Mouse (Mus musculus) limb, embryonic 13.5 days (tissue): ENCODE results near the gene Pold4. TPM values are rescaled to one million over a fixed set of nuclear protein-coding genes. Genes with fewer than 3 reads are reported as not detected.

ENCODE experiments used
- ATAC-seq: fragments of 200-750 bp; cut with Nextera tagmentation; 2 replicates; pipeline ENCODE4 v1.8.0; 2017; ENCODE audit warnings: low read depth, moderate number of reproducible peaks, moderate TSS enrichment; ENCODE audit not compliant: low FRiP score
- H3K27ac ChIP-seq: fragments of 300-500 bp; sonication (generic); 2 replicates; pipeline ENCODE4 v1.5.1; 2015; ENCODE audit warnings: inconsistent platforms, mild to moderate bottlenecking, moderate library complexity
- H3K27me3 ChIP-seq: fragments of 300-500 bp; sonication (generic); 2 replicates; pipeline ENCODE4 v1.6.1; 2015; ENCODE audit warnings: mild to moderate bottlenecking, inconsistent platforms
- H3K36me3 ChIP-seq: fragments of 300-500 bp; sonication (generic); 2 replicates; pipeline ENCODE4 v1.6.1; 2015; ENCODE audit warnings: inconsistent platforms, mild to moderate bottlenecking, moderate library complexity
- H3K4me1 ChIP-seq: fragments of 300-500 bp; sonication (generic); 2 replicates; pipeline ENCODE4 v1.6.1; 2015; ENCODE audit warnings: inconsistent platforms
- H3K4me2 ChIP-seq: fragments of 300-500 bp; sonication (generic); replicated peaks from 2 replicates; pipeline ENCODE4 v1.6.1; 2015; ENCODE audit warnings: inconsistent platforms, mild to moderate bottlenecking, moderate library complexity
- H3K4me3 ChIP-seq: fragments of 300-500 bp; sonication (generic); 2 replicates; pipeline ENCODE4 v1.5.1; 2015; ENCODE audit warnings: moderate library complexity, mild to moderate bottlenecking, inconsistent platforms
- H3K9ac ChIP-seq: fragments of 300-500 bp; sonication (generic); 2 replicates; pipeline ENCODE4 v1.6.1; 2015; ENCODE audit warnings: mild to moderate bottlenecking, inconsistent platforms
- H3K9me3 ChIP-seq: fragments of 300-500 bp; sonication (generic); 2 replicates; pipeline ENCODE4 v1.6.1; 2016; ENCODE audit warnings: inconsistent platforms
- whole genome bisulfite sequencing: fragments of 180-500 bp; shearing (Covaris S2); methylation state at CpG from one replicate; pipeline ENCODE4 v1.1.7; 2015; 5-methylcytosine and 5-hydroxymethylcytosine counted together
- polyA plus RNA-seq: library from polyadenylated mRNA; unstranded; fragments of >200 nt; fragmentation: Nextera tagmentation; extraction: Ambion mirVana; gene quantifications from 2 replicates; pipeline ENCODE4 v1.2.1, GENCODE M21; 2015

The Pold4 gene
- polyA plus RNA-seq, 1 experiment from 2014 or later = 17.6 TPM

DNA sequence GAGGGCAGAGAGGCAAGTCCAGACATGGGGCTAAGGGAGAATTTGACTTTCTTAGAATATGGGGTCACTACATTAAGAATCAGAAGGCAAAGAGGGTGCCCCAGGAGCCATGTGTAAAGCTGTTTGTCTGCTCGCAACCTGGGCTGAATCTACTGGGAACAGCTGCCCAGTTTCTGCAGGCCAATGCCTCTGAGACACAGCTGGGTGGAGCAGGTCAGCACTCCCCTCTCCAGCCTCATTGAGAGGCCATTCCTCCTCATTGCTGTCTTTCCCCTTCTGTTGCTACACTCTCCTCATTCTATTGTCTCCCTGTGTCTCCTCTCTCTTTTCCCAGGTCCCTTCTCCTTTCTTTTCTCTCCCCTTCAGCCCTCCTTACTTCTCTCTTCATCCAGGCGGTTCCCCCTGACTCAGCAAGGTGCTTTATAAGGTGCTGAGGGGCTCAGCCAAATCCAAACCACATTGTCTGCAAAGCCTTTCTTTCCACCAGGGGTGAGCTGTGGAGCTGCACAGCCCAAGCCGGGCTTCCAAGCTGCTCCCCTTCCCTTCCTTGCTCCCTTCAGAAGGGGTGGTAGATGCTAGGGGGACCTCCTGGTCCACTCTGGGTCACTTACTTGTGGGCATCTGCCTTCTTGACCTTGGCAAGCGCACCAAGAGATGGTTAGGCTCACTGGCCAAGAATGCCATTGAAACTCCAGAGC lies 19.7 kb upstream of the Pold4 start:
- peak overlapping the region; percentile 82 for H3K27ac ChIP-seq
- H3K4me1 ChIP-seq = peaks cover 45% of the 10 kb centered on the region
- H3K4me3 ChIP-seq = no peak overlapping the region
- ATAC-seq = no peak
- H3K36me3 ChIP-seq = no peaks in the 10 kb centered on the region
- no peaks in the 10 kb centered on the region for H3K9me3 ChIP-seq
- WGBS = 22% methylated on average over 4 of the region's 4 CpGs
- H3K27me3 ChIP-seq = peaks cover 6% of the 10 kb centered on the region; the same call in 1 of the 2 replicates
- peak overlapping the region; percentile 88 for H3K4me2 ChIP-seq
- H3K9ac ChIP-seq = peak overlapping the region; percentile 46; the same call in 1 of the 2 replicates

DNA sequence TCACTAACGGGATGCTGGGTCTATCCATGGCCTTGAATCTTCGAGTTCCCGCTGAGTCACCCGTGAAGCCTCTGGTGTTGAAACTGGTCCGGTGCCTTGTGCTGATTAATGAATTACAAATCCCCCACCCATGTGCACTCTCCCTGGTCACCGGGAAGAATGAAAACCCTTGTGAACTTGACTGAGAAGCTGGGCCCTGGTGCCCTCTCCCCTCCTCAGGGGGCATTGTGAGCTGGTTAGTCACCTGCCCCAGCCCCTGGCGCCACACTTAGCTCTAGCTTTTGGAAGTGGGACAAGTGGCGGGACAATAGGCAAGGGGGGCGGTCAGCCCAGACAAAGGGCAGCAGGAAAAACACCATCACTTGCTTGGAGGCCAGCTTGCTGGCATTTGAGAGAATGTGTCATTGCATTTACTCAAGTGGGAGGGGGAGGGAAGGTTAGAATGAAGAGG lies 18.1 kb upstream of the Pold4 start:
- Histone ChIP-seq H3K36me3 (no peaks in the 10 kb centered on the region), H3K9ac (peak overlapping the region; percentile 99), H3K27me3 (peaks cover 6% of the 10 kb centered on the region; the same call in 1 of the 2 replicates), H3K4me2 (peak overlapping the region; percentile 88), H3K27ac (peak overlapping the region; percentile 93), H3K4me1 (peaks cover 60% of the 10 kb centered on the region), H3K9me3 (no peaks in the 10 kb centered on the region), H3K4me3 (peak overlapping the region; percentile 92)
- 15% methylated on average over 9 of the region's 9 CpGs for WGBS
- ATAC-seq = no peak

DNA sequence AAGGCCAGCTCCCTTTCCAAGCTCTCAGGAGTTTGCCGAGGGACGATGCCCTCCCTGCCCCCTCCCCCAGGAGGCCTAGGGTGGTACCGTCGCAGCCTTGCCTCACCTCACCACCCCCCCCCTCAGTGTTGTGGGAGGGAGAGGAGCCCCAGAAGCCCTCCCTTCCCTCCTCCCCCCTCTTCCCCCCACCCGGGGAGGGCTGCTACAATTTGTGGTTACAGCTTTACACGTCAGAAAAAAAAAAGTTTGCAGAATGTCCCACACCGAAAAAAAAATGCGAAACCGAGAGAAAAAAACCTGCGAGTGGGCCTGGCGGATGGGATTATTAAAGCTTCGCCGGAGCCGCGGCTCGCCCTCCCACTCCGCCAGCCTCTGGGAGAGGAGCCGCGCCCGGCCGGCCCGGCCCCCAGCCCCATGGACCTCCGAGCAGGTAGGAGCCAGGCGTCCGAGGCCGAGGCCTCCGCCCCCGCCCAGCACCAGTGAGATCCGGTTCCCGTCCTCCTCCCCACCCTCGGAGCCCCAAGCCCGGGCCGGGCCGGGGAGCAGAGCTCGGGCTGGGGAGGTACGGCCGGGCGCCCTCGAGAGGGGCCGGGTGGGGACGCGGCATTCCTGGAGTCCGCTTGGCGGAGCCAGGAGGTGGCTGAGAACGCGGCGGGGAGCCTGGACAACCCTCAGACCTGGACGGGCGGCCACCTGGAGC lies 17.5 kb upstream of the Pold4 start, which contains the start of the genes Clcf1 and AC109138.7:
TSS of gene Clcf1 (plus strand) at position 168 of the 700 bp plus-strand sequence.
TSS of gene AC109138.7 (plus strand) at position 287 of the 700 bp plus-strand sequence.
- H3K36me3 ChIP-seq = no peaks in the 10 kb centered on the region
- peak within 1 kb of the TSS; percentile 92 for H3K4me3 ChIP-seq
- peak; percentile 55 for ATAC-seq
- WGBS = under 1% methylated on average over 47 of the region's 49 CpGs
- peak within 1 kb of the TSS; percentile 88 for H3K4me2 ChIP-seq
- H3K9ac ChIP-seq = peak within 1 kb of the TSS; percentile 99
- no peaks in the 10 kb centered on the region for H3K9me3 ChIP-seq
- peaks cover 63% of the 10 kb centered on the region for H3K4me1 ChIP-seq
- peak within 1 kb of the TSS; percentile 93 for H3K27ac ChIP-seq
- H3K27me3 ChIP-seq = peaks cover 6% of the 10 kb centered on the region; the same call in 1 of the 2 replicates

DNA sequence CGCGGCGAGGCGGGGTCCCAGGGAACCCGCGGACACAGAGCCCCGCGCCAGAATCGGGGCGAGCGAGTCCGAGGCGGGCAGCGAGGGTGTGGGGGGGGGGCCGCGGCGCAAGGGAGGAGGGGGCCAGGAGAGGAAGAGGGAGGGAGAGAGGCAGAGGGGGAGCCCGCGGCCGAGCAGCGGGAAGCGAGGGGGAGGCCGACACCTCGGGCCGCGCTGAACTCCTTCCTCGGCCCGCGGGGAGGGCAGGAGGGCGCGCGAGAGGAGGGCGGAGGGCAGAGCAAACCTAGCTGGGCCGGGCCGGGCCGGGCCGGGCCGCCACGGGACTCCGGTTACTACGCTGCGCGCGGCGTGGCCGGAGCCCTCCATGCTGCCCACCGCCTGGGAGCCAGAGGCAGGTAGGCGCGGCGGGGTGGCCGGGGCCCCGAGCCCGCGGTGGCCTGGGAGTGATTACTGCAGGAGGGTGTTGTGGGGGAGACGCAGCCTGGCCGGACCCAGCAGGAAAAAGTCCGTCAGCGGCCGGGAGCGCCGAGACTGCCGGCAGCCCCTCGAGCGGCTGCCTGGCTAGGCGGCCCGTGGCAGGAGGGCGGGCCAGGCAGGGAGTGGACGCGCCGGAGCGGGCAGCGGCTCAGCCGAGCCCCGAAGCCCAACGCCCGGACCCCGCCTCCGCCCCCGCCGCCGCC lies 16.8 kb upstream of the Pold4 start:
- WGBS = under 1% methylated on average over 41 of the region's 81 CpGs
- peak; percentile 28 for ATAC-seq
- H3K9me3 ChIP-seq = no peaks in the 10 kb centered on the region

DNA sequence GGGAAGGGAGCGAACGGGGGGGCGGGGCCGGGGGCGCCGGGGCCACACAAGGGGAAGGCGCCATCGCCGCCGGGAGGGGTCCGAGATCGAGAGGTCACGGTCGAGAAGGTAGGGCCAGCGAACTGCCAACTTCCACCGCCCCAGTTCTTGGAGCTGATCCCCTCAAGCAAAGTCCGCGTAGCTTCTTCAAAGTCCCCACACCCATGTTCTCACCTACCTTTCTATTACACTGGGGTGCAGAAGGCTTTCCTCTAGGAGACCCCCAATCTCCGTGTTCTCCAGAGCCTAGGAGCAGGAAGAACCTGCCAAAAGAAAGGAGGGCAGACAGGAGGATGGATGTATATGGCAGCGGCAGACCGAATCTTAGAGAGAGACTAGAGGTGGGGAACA lies 16.3 kb upstream of the Pold4 start:
- Histone ChIP-seq H3K36me3 (0 out of 2 replicates have a peak, but pooled peaks cover 2% of the 10 kb centered on the region), H3K4me1 (peaks cover 75% of the 10 kb centered on the region)
- ATAC-seq = no peak

More for the DNA sequence above, 16.8 kb upstream of the Pold4 start:
- peak overlapping the region; percentile 88 for H3K4me2 ChIP-seq
- peaks cover 6% of the 10 kb centered on the region; the same call in 1 of the 2 replicates for H3K27me3 ChIP-seq
- H3K4me1 ChIP-seq = peaks cover 70% of the 10 kb centered on the region
- H3K9ac ChIP-seq = peak overlapping the region; percentile 99
- H3K4me3 ChIP-seq = peak overlapping the region; percentile 92
- no peaks in the 10 kb centered on the region for H3K36me3 ChIP-seq
- peak overlapping the region; percentile 93 for H3K27ac ChIP-seq

DNA sequence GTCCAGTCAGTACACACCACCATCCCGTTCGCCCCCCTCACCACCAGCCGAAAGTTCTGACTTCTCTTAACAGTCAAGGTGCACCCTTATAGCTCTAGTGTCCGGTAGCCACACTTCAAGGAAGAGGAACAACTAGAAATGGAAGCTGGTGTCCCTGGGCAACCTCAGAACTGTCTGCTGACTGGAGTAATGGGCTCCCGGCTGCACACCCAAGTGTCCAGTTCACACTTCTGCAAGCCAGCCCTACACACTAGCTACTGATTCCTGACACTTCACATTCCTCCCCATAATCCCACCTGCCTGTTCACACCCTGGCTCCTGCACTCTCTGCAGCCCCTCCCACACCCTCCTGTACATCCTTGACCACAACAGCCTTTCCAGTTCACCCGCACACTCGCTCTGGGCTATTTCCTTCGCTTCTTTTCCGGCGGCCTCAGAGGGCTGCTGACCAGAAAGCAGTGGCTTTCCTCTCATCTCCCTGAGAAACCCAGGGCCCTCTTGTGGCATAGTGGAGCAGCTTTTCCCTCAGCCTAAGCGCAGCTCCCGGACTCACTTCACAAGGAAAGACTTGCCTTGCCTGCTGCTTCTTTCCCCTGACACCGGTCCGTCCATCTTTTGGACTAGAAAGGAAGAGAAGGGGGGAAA lies 15.5 kb upstream of the Pold4 start:
- peak overlapping the region; percentile 58 for H3K27ac ChIP-seq
- peak overlapping the region; percentile 57 for H3K9ac ChIP-seq
- H3K4me1 ChIP-seq = peaks cover 82% of the 10 kb centered on the region
- WGBS = 11% methylated on average over 14 of the region's 14 CpGs
- H3K36me3 ChIP-seq = peaks cover 9% of the 10 kb centered on the region; the same call in 1 of the 2 replicates
- peak overlapping the region; percentile 92 for H3K4me3 ChIP-seq
- no peak for ATAC-seq
- H3K4me2 ChIP-seq = peak overlapping the region; percentile 88
- H3K27me3 ChIP-seq = peaks cover 6% of the 10 kb centered on the region; the same call in 1 of the 2 replicates
- no peaks in the 10 kb centered on the region for H3K9me3 ChIP-seq

More for the DNA sequence above, 16.3 kb upstream of the Pold4 start:
- Histone ChIP-seq H3K9ac (peak overlapping the region; percentile 99), H3K4me3 (peak overlapping the region; percentile 92), H3K4me2 (peak overlapping the region; percentile 88), H3K27ac (peak overlapping the region; percentile 93), H3K27me3 (peaks cover 6% of the 10 kb centered on the region; the same call in 1 of the 2 replicates), H3K9me3 (no peaks in the 10 kb centered on the region)
- 0% methylated on average over 15 of the region's 21 CpGs for WGBS

DNA sequence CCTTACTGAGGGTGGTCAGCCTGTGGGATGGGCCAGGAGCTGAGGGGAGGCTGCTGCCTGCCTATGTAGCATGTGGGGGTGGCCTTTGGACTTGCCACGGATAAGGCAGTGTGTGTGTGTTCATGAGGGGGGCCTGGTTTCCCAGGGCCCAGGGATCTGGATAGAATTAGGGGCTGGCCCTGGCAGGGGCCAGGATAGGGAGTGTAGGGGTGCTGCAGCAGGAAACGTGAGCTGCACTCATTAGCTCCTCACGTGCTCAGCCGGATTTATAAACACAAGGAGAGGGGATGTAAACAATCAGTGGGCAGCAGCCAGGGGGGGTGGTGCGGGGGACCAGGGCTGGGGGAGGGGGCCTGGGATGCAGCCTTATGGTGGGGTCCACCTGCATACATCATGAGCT lies 14.6 kb upstream of the Pold4 start:
- H3K4me3 ChIP-seq = 0 out of 2 replicates have a peak overlapping the region, but pooled peaks have one; percentile 0
- H3K4me2 ChIP-seq = peak overlapping the region; percentile 88
- no peaks in the 10 kb centered on the region for H3K27me3 ChIP-seq
- no peaks in the 10 kb centered on the region for H3K9me3 ChIP-seq
- peak overlapping the region; percentile 57 for H3K9ac ChIP-seq
- H3K27ac ChIP-seq = peak overlapping the region; percentile 58; the same call in 1 of the 2 replicates
- 11% methylated on average over 5 of the region's 5 CpGs for WGBS
- peaks cover 19% of the 10 kb centered on the region for H3K36me3 ChIP-seq
- H3K4me1 ChIP-seq = peaks cover 77% of the 10 kb centered on the region
- no peak for ATAC-seq

DNA sequence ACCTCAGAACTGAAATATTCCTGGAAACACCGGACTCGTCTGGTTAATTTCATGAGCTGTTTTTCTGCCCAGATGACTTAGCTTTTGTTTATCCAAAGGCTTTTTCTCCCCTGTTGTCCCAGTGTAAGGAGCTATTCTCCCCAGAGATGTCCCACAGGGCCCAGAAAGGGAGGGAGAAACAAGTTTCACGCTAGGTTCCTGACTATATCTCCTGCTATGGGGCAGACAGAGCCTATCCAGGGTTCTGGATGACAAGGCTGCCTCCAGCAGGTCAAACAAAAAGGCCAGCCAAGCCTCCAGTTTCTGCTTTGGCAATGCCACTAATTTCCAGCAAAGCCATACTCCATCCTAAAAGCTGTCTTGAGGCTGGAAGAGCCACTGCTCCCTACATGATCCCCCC lies 13.8 kb upstream of the Pold4 start:
- peak overlapping the region; percentile 15; the same call in 1 of the 2 replicates for H3K27ac ChIP-seq
- H3K4me3 ChIP-seq = no peak overlapping the region

DNA sequence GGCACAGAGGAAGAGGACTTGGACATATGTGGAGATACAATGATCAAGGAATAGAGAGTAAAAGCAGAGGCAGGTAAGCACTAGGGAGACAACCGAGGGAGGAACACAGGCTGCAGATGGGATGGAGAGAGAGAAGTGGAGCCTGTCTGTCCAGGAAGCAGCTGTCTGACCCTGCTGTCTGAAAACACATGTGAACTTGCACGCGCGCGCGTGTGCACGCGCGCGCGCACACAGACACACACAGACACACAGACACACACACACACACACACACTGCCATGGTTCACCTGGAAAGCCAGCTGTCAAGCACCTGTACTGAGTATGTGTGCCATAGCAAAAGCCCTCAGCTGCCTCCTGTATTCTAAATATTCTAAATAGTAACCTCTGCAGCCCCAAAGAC lies 13.4 kb upstream of the Pold4 start:
- Histone ChIP-seq H3K9me3 (no peaks in the 10 kb centered on the region), H3K9ac (no peak overlapping the region), H3K4me3 (no peak overlapping the region), H3K27me3 (no peaks in the 10 kb centered on the region), H3K27ac (peak overlapping the region; percentile 15; the same call in 1 of the 2 replicates), H3K4me1 (peaks cover 65% of the 10 kb centered on the region), H3K36me3 (peaks cover 31% of the 10 kb centered on the region), H3K4me2 (no peak overlapping the region)
- 89% methylated on average over 11 of the region's 11 CpGs for WGBS
- ATAC-seq = no peak

More for the DNA sequence above, 13.8 kb upstream of the Pold4 start:
- Histone ChIP-seq H3K4me2 (no peak overlapping the region), H3K36me3 (peaks cover 26% of the 10 kb centered on the region), H3K27me3 (no peaks in the 10 kb centered on the region), H3K9ac (no peak overlapping the region), H3K9me3 (no peaks in the 10 kb centered on the region), H3K4me1 (peaks cover 70% of the 10 kb centered on the region)
- ATAC-seq = no peak
- WGBS = 29% methylated on average over 3 of the region's 3 CpGs

DNA sequence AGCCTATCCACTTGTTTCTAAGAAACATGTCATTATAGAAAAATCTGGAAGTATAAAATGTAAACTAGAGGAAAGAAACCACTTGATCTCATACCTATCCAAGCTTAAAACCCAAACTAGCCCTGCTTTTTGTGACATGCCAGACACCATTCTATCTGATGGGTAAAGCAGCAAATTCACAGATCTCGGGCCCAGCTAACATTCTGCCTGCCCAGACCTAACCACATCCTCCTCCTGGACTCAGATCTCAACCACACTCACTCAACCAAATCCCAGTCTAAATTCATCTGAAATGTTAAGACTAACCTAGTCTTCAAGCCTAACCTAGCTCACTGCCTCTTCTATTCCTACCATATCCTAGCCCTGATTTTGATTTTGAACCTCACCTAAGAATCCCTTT lies 12.9 kb upstream of the Pold4 start:
- no peak overlapping the region for H3K4me3 ChIP-seq
- H3K27me3 ChIP-seq = no peaks in the 10 kb centered on the region
- H3K4me1 ChIP-seq = peaks cover 60% of the 10 kb centered on the region
- H3K4me2 ChIP-seq = no peak overlapping the region
- H3K9ac ChIP-seq = no peak overlapping the region
- WGBS = 60% methylated on average over 1 of the region's 1 CpGs
- ATAC-seq = no peak
- H3K36me3 ChIP-seq = peaks cover 35% of the 10 kb centered on the region
- no peaks in the 10 kb centered on the region for H3K9me3 ChIP-seq
- H3K27ac ChIP-seq = no peak overlapping the region

DNA sequence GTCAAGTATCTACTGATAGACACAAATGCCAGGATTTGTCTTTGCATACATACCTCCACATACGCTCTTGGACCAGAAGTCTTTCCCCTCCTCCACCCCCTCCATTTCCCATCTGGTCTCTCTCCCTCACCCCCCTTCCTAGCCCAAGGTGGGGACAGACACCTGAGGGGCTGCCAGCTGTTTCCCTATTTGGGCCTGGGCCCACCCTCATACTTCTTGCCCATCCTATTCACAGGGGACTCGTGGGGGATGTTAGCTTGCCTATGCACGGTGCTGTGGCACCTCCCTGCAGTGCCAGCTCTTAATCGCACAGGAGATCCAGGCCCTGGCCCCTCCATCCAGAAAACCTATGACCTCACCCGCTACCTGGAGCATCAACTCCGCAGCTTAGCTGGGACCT lies 11.8 kb upstream of the Pold4 start:
- Histone ChIP-seq H3K36me3 (peaks cover 35% of the 10 kb centered on the region), H3K4me1 (peaks cover 57% of the 10 kb centered on the region), H3K4me3 (no peak overlapping the region), H3K27ac (no peak overlapping the region), H3K4me2 (no peak overlapping the region), H3K27me3 (no peaks in the 10 kb centered on the region), H3K9ac (peak overlapping the region; percentile 25; the same call in 1 of the 2 replicates), H3K9me3 (no peaks in the 10 kb centered on the region)
- 80% methylated on average over 6 of the region's 6 CpGs for WGBS
- no peak for ATAC-seq
